Mouse (Mus musculus): ENCODE data around the gene Trpm5. TPM values are rescaled to one million over a fixed set of nuclear protein-coding genes. Genes with fewer than 3 reads are reported as not detected.

Trpm5 gene
- polyA plus RNA-seq, 1 experiment = not detected

GRCm38 (mm10) chr7:143116521-143116920 is 22.1 kb upstream of the Trpm5 start:
- Histone ChIP-seq H3K27ac (ENCODE audit: insufficient read depth, low read length) (no peak overlapping the region), H3K4me1 (ENCODE audit: control insufficient read depth, insufficient read depth, low read length) (peaks cover 21% of the 10 kb centered on the region), H3K27me3 (ENCODE audit: control insufficient read depth, insufficient read depth, low read length, poor library complexity, severe bottlenecking) (no peaks in the 10 kb centered on the region), H3K4me3 (ENCODE audit: low read depth, low read length) (no peak overlapping the region), H3K36me3 (ENCODE audit: control insufficient read depth, insufficient read depth, low read length, poor library complexity, severe bottlenecking) (no peaks in the 10 kb centered on the region), H3K9me3 (replicated peaks; ENCODE audit: control insufficient read depth, insufficient read depth, low read length, poor library complexity, severe bottlenecking) (no peaks in the 10 kb centered on the region), H3K9ac (ENCODE audit: low read depth, poor library complexity, severe bottlenecking) (no peak overlapping the region)
- no peak for TF ChIP-seq POLR2A (IDR thresholded peaks at IDR 0.05; ENCODE audit: insufficient read depth, low read length)
- no peak for TF ChIP-seq EP300 (IDR thresholded peaks at IDR 0.05; ENCODE audit: insufficient read depth, low read depth, low read length)
- TF ChIP-seq CTCF (IDR thresholded peaks at IDR 0.05; ENCODE audit: low read depth, low read length) = no peak

- H3K9ac ChIP-seq (ENCODE audit: low read depth, poor library complexity, severe bottlenecking) = no peak overlapping the region
- no peak overlapping the region for H3K4me3 ChIP-seq (ENCODE audit: low read depth, low read length)
- TF ChIP-seq POLR2A (IDR thresholded peaks at IDR 0.05; ENCODE audit: insufficient read depth, low read length) (no peak), CTCF (IDR thresholded peaks at IDR 0.05; ENCODE audit: low read depth, low read length) (peak; percentile 32), EP300 (IDR thresholded peaks at IDR 0.05; ENCODE audit: insufficient read depth, low read depth, low read length) (no peak)
- no peak overlapping the region for H3K27ac ChIP-seq (ENCODE audit: insufficient read depth, low read length)
- H3K36me3 ChIP-seq (ENCODE audit: control insufficient read depth, insufficient read depth, low read length, poor library complexity, severe bottlenecking) = no peaks in the 10 kb centered on the region
- H3K27me3 ChIP-seq (ENCODE audit: control insufficient read depth, insufficient read depth, low read length, poor library complexity, severe bottlenecking) = no peaks in the 10 kb centered on the region
- H3K9me3 ChIP-seq (replicated peaks; ENCODE audit: control insufficient read depth, insufficient read depth, low read length, poor library complexity, severe bottlenecking) = no peaks in the 10 kb centered on the region
- peaks cover 12% of the 10 kb centered on the region for H3K4me1 ChIP-seq (ENCODE audit: control insufficient read depth, insufficient read depth, low read length)
These were observed 20.3 kb upstream of the Trpm5 start for GRCm38 (mm10) chr7:143114773-143115172.

- TF ChIP-seq CTCF (IDR thresholded peaks at IDR 0.05; ENCODE audit: low read depth, low read length) (no peak), EP300 (IDR thresholded peaks at IDR 0.05; ENCODE audit: insufficient read depth, low read depth, low read length) (no peak), POLR2A (IDR thresholded peaks at IDR 0.05; ENCODE audit: insufficient read depth, low read length) (no peak)
- Histone ChIP-seq H3K4me1 (ENCODE audit: control insufficient read depth, insufficient read depth, low read length) (peaks cover 3% of the 10 kb centered on the region), H3K9ac (ENCODE audit: low read depth, poor library complexity, severe bottlenecking) (no peak overlapping the region), H3K4me3 (ENCODE audit: low read depth, low read length) (no peak overlapping the region), H3K27ac (ENCODE audit: insufficient read depth, low read length) (no peak overlapping the region), H3K27me3 (ENCODE audit: control insufficient read depth, insufficient read depth, low read length, poor library complexity, severe bottlenecking) (no peaks in the 10 kb centered on the region), H3K36me3 (ENCODE audit: control insufficient read depth, insufficient read depth, low read length, poor library complexity, severe bottlenecking) (no peaks in the 10 kb centered on the region), H3K9me3 (replicated peaks; ENCODE audit: control insufficient read depth, insufficient read depth, low read length, poor library complexity, severe bottlenecking) (no peaks in the 10 kb centered on the region)
These were observed 18.0 kb upstream of the Trpm5 start for GRCm38 (mm10) chr7:143112395-143112794.

DNA sequence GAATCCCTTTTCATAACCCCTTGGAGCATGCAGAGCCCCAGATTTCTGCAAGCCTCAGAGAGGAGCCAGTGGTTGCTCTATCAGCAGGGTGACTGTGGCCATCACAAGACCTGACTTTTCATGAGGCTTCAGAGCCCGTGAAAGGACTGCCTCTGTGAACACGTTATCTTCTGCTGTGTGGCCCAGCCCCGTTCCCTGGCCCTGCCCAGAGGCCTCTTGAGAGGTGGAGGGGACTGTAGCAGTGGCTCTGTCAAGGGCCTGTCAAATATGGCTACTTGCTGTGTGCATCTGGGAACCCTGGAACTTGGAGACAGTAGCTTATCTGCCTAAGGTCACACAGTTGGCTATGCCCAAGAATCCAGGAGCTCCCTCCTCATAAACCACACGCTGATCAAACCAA is 17.3 kb upstream of the Trpm5 start:
- H3K4me3 ChIP-seq (ENCODE audit: low read depth, low read length) = no peak overlapping the region
- no peaks in the 10 kb centered on the region for H3K36me3 ChIP-seq (ENCODE audit: control insufficient read depth, insufficient read depth, low read length, poor library complexity, severe bottlenecking)
- no peaks in the 10 kb centered on the region for H3K27me3 ChIP-seq (ENCODE audit: control insufficient read depth, insufficient read depth, low read length, poor library complexity, severe bottlenecking)
- H3K9ac ChIP-seq (ENCODE audit: low read depth, poor library complexity, severe bottlenecking) = no peak overlapping the region
- H3K27ac ChIP-seq (ENCODE audit: insufficient read depth, low read length) = no peak overlapping the region
- peaks cover 2% of the 10 kb centered on the region for H3K4me1 ChIP-seq (ENCODE audit: control insufficient read depth, insufficient read depth, low read length)
- TF ChIP-seq POLR2A (IDR thresholded peaks at IDR 0.05; ENCODE audit: insufficient read depth, low read length) (no peak), EP300 (IDR thresholded peaks at IDR 0.05; ENCODE audit: insufficient read depth, low read depth, low read length) (no peak), CTCF (IDR thresholded peaks at IDR 0.05; ENCODE audit: low read depth, low read length) (no peak)
- no peaks in the 10 kb centered on the region for H3K9me3 ChIP-seq (replicated peaks; ENCODE audit: control insufficient read depth, insufficient read depth, low read length, poor library complexity, severe bottlenecking)

DNA sequence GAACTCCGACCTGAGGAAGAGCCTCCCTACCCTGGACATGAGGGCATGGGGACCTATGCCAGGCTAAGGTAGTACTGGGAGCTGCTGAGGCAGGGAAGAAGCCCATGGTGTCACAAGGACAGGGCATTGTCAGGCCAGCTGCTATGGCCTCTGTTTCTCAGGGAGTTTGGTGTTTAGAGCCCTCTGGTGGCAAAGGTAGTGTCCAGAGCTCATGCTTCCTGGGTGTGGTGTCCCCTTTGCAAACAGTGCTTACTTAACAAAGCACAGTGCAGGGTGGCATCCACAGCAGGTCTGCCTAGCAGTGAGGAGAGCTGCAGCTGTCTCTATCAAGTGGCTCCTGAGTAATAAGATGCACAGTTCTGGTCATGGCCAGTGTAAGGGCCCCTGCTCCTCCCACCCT is 16.4 kb upstream of the Trpm5 start:
- Histone ChIP-seq H3K27ac (ENCODE audit: insufficient read depth, low read length) (no peak overlapping the region), H3K9ac (ENCODE audit: low read depth, poor library complexity, severe bottlenecking) (no peak overlapping the region), H3K4me3 (ENCODE audit: low read depth, low read length) (no peak overlapping the region), H3K9me3 (replicated peaks; ENCODE audit: control insufficient read depth, insufficient read depth, low read length, poor library complexity, severe bottlenecking) (no peaks in the 10 kb centered on the region), H3K36me3 (ENCODE audit: control insufficient read depth, insufficient read depth, low read length, poor library complexity, severe bottlenecking) (no peaks in the 10 kb centered on the region), H3K4me1 (ENCODE audit: control insufficient read depth, insufficient read depth, low read length) (no peaks in the 10 kb centered on the region), H3K27me3 (ENCODE audit: control insufficient read depth, insufficient read depth, low read length, poor library complexity, severe bottlenecking) (no peaks in the 10 kb centered on the region)
- TF ChIP-seq POLR2A (IDR thresholded peaks at IDR 0.05; ENCODE audit: insufficient read depth, low read length) = no peak
- TF ChIP-seq CTCF (IDR thresholded peaks at IDR 0.05; ENCODE audit: low read depth, low read length) = peak; percentile 22

- H3K27ac ChIP-seq (ENCODE audit: insufficient read depth, low read length) = no peak overlapping the region
- TF ChIP-seq EP300 (IDR thresholded peaks at IDR 0.05; ENCODE audit: insufficient read depth, low read depth, low read length) = no peak
- TF ChIP-seq CTCF (IDR thresholded peaks at IDR 0.05; ENCODE audit: low read depth, low read length) = no peak
- no peaks in the 10 kb centered on the region for H3K9me3 ChIP-seq (replicated peaks; ENCODE audit: control insufficient read depth, insufficient read depth, low read length, poor library complexity, severe bottlenecking)
- H3K36me3 ChIP-seq (ENCODE audit: control insufficient read depth, insufficient read depth, low read length, poor library complexity, severe bottlenecking) = no peaks in the 10 kb centered on the region
- no peaks in the 10 kb centered on the region for H3K4me1 ChIP-seq (ENCODE audit: control insufficient read depth, insufficient read depth, low read length)
- no peak overlapping the region for H3K4me3 ChIP-seq (ENCODE audit: low read depth, low read length)
- no peaks in the 10 kb centered on the region for H3K27me3 ChIP-seq (ENCODE audit: control insufficient read depth, insufficient read depth, low read length, poor library complexity, severe bottlenecking)
- no peak overlapping the region for H3K9ac ChIP-seq (ENCODE audit: low read depth, poor library complexity, severe bottlenecking)
These were observed 15.3 kb upstream of the Trpm5 start for GRCm38 (mm10) chr7:143109696-143110095.

All from ES-Bruce4 (cell line).